Mouse (Mus musculus) thymus, postnatal 0 days (tissue): ENCODE measurements around the gene Tnfsf13b. TPM values are rescaled to one million over a fixed set of nuclear protein-coding genes. Genes with fewer than 3 reads are reported as not detected.

Experiments used
- DNase-seq: peaks from one replicate; pipeline ENCODE4 v3.0.0-alpha.2; 2015; ENCODE audit warnings: low spot score
- polyA plus RNA-seq: library from polyadenylated mRNA; unstranded; fragments of >200 nt; fragmentation: Nextera tagmentation; extraction: Ambion mirVana; gene quantifications from 2 replicates; pipeline ENCODE4 v1.2.1, GENCODE M21; 2015

Gene Tnfsf13b
- polyA plus RNA-seq, 1 experiment from 2014 or later: 0.53 TPM

DNA sequence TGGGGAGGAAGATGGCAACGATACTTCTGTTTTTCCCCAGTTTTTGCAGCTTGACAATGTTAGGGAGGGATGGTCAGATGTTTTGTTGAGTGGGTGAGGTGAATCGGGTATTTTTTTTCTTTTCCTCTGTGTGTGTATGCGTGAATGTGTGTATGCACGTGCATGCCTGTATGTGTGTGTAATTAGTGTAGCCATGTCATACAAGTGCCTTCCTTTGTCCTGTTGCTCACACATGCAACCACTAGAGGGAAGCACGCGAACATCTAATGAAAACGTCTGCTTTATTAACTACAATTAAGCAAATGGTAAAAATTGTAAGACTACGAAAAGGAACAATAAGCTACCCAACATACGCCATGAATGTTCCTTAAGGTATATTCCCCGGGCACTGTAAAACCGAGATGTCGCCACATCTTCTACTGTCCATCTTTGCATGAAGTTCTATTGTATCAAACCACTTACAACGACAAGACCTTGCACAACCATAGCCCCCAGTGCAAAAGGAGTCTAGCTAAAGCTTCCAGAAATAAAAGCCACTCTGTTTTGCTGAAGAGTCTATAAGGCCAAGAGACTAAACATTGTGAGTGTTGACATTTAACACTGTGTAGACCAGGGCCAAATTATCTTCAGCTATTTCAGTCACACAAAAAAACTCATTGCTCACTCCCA is 37.7 kb downstream of the Tnfsf13b start:
- DNase-seq: peak; percentile 5

DNA sequence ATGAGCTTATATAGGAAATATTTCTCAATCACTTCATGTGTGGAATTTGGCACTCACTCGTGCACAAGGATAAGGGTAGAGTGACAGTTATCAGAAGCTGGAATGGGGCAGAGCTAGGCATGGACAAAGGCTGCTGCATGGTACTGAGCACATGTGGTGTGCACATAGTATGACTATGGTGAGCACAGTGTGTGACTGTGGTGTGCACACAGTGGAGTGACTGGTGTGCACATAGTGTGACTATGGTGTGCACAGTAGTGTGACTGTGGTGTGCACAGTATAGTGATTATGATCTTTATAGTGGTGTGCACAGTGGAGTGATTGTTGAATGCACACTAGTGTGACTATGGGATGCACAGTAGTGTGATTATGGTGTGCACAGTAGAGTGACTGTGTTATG is 39.5 kb downstream of the Tnfsf13b start:
- no peak for DNase-seq

DNA sequence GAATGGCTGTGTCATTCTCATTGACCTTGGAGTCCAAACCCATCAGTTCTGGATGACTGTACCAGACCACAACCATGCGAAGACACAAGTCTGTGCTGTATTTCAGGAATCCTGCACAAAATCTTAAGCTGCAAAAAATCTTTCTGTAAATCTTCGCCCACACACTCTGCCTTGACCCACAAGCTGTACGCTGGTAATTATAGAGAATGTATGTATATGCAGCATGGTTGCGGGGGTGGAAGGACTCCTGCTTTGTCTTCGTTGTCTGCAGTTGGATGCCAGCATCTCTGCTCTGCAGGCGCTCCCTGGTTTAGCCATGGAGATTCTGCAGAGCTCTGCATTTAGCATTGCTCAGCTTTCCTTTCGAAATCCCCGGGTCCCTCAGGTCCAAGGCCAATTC is 42.9 kb downstream of the Tnfsf13b start:
- no peak for DNase-seq

GRCm38 (mm10) chr8:10051576-10051975 is 45.3 kb downstream of the Tnfsf13b start:
- no peak for DNase-seq

DNA sequence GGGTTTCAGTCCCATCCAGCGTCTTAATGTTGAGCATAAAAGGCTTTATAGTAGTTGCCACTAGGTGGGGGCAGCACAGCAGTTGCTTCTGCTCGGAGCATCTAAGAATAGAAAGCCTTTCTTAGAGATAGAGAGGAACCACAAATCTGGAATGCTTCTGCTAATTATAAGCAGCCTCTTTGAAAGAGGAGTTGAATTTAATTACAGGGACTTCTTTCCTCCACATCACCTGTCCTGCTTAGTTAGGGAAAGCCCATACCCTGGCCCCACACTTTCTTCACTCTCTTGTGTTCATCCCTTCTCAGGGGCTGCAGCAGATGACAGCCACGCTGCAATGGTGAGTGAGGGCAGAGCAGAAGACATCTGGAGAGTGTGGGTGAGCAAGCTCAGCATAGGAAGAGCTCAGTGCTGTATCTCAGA is 47.3 kb downstream of the Tnfsf13b start:
- DNase-seq: no peak

DNA sequence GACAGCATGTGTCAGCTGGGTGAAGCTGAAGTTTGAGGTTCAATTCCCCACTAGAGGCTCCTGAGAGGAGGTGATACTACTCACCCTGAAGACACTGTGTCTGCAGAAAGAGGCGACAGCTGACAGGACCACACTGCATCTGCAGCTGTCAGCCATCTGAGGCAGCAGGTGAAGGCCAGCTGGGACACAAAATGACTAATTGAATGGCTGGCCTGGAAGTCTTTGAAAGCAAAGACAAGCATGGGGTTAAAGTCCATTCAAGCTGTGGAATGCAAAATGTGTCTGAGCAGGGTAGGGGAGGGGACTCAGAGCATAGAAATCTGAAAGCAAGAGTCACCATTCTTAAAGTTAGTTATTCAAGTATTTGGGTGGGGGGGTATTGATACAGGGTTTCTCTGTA is 54.7 kb downstream of the Tnfsf13b start:
- no peak for DNase-seq

DNA sequence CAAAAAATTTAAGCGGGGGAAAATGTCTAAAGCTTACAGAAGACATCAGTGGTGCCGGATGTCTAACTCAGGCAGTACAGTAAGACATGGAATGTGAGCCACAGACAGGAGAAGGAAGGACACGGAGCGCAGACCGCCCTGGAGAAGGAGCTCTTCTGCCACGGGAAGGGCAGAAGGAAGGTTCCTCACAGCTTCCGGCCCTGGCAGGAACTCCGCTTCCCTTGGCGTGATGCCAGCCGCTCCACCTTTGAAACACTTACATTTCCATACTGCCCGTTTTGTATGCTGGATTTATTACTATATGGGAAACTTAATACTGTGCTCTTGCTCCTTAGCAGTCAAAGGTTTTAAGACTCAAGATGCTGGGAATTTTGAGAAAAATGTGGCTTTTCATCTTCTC is 60.6 kb downstream of the Tnfsf13b start:
- DNase-seq: no peak

DNA sequence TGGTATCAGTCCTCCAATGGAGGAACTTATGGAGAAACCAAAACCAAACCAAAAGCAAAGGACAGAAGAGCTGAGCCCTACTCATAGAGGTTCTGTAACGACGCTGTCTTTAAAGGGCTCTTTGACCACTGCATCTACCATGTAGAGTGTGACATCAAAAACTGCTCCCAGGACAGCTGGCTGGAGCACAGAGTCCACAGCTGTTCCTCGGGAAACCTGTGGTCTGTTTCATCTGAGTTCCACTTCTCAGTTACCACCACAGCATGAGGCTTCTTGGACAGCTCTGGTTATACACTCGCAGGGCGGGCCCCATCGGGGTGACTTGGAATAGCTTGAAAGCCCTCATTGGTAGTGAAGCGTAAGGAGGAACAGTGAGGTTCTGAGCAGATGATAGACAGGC is 61.5 kb downstream of the Tnfsf13b start:
- DNase-seq: no peak

- no peak for DNase-seq
Measured at GRCm38 (mm10) chr8:10072347-10072746, 66.1 kb downstream of the Tnfsf13b start.

Other genes with a start within 250 kb of the Tnfsf13b start
- 0.13 and 0.17 TPM in 2 replicates for gene Fam155a, start 235.3 kb upstream of the Tnfsf13b start, polyA plus RNA-seq
- not detected in 2 replicates for gene Gm10217, start 142.2 kb upstream of the Tnfsf13b start, polyA plus RNA-seq
- 34.4 and 36.5 TPM in 2 replicates for gene Lig4, start 28.8 kb upstream of the Tnfsf13b start, polyA plus RNA-seq
- gene Abhd13, start 28.8 kb upstream of the Tnfsf13b start, polyA plus RNA-seq: 17.9 and 19.0 TPM in 2 replicates
- 0.23 and 0.68 TPM in 2 replicates for gene Myo16, start 147.4 kb downstream of the Tnfsf13b start, polyA plus RNA-seq